Mouse (Mus musculus): ENCODE results near the gene Bnipl.

DNA sequence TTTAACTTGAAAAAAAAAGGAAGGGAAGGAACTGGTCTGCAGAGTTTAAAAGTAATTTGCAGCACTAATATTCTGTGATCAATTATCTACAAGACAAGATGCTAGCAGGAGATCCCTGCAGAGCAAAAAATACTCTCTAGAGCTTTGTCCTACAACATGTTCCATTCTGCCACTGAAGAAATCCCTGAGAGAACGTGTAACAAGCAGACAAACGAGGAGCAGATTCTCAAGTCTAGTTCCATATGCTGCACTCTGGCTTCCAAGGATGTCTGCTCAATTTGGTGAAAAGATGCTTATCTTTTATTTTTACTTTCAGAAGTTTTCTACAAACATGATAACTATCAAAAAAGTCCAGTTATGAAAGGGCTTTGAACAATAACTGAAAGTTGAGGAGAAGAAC lies 50.4 kb downstream of the Bnipl start:
- TF ChIP-seq CTCF (IDR thresholded peaks at IDR 0.05; ENCODE audit: borderline replicate concordance, extremely low read depth, insufficient read depth, insufficient read length), result no peak
- TF ChIP-seq POLR2A (IDR thresholded peaks at IDR 0.05; ENCODE audit: borderline replicate concordance, extremely low read depth, insufficient read depth, insufficient read length, poor library complexity, severe bottlenecking), result no peak

Measured in brain, embryonic 14.5 days (tissue).